Mouse (Mus musculus): ENCODE results near the gene Apold1. TPM values are rescaled to one million over a fixed set of nuclear protein-coding genes. Genes with fewer than 3 reads are reported as not detected.
A peak's percentile ranks its signal among the peaks of the same experiment; 100 is the strongest.

The Apold1 gene
- polyA plus RNA-seq, 1 experiment, result not detected

GRCm38 (mm10) chr6:135011048-135011733 is 29.7 kb downstream of the Apold1 start, which contains the start of gene Ddx47:
Gene Ddx47, plus strand, starts transcription at chr6:135011612.
- Histone ChIP-seq H3K4me1 (ENCODE audit: control insufficient read depth, insufficient read depth, low read length) (no peaks in the 10 kb centered on the region), H3K4me3 (ENCODE audit: insufficient read depth, low read depth, low read length) (peak within 1 kb of the TSS; percentile 69), H3K27ac (ENCODE audit: insufficient read depth, low read depth, low read length) (peak within 1 kb of the TSS; percentile 35; the same call in 1 of the 2 replicates)
- TF ChIP-seq POLR2A (IDR thresholded peaks at IDR 0.05; ENCODE audit: insufficient read depth, low read depth, low read length) (peak; percentile 41; the same call in 1 of the 2 replicates), CTCF (IDR thresholded peaks at IDR 0.05; ENCODE audit: insufficient read depth, low read depth, low read length) (peak; percentile 99)
- 6% methylated on average over 19 of the region's 19 CpGs for WGBS

GRCm38 (mm10) chr6:135011734-135012116 is 30.2 kb downstream of the Apold1 start:
- peak overlapping the region; percentile 69 for H3K4me3 ChIP-seq (ENCODE audit: insufficient read depth, low read depth, low read length)
- no peaks in the 10 kb centered on the region for H3K4me1 ChIP-seq (ENCODE audit: control insufficient read depth, insufficient read depth, low read length)
- TF ChIP-seq POLR2A (IDR thresholded peaks at IDR 0.05; ENCODE audit: insufficient read depth, low read depth, low read length) (no peak), CTCF (IDR thresholded peaks at IDR 0.05; ENCODE audit: insufficient read depth, low read depth, low read length) (no peak)
- H3K27ac ChIP-seq (ENCODE audit: insufficient read depth, low read depth, low read length), result peak overlapping the region; percentile 35; the same call in 1 of the 2 replicates
- WGBS, result 2% methylated on average over 14 of the region's 14 CpGs

- H3K27ac ChIP-seq (ENCODE audit: insufficient read depth, low read depth, low read length), result no peak overlapping the region
- 93% methylated on average over 11 of the region's 11 CpGs for WGBS
- no peaks in the 10 kb centered on the region for H3K4me1 ChIP-seq (ENCODE audit: control insufficient read depth, insufficient read depth, low read length)
- no peak for TF ChIP-seq CTCF (IDR thresholded peaks at IDR 0.05; ENCODE audit: insufficient read depth, low read depth, low read length)
- no peak for TF ChIP-seq POLR2A (IDR thresholded peaks at IDR 0.05; ENCODE audit: insufficient read depth, low read depth, low read length)
- H3K4me3 ChIP-seq (ENCODE audit: insufficient read depth, low read depth, low read length), result no peak overlapping the region
These were observed 35.7 kb downstream of the Apold1 start for GRCm38 (mm10) chr6:135017211-135017610.

GRCm38 (mm10) chr6:135019564-135019963 is 38.0 kb downstream of the Apold1 start:
- WGBS, result 80% methylated on average over 10 of the region's 10 CpGs
- no peaks in the 10 kb centered on the region for H3K4me1 ChIP-seq (ENCODE audit: control insufficient read depth, insufficient read depth, low read length)
- H3K4me3 ChIP-seq (ENCODE audit: insufficient read depth, low read depth, low read length), result no peak overlapping the region
- TF ChIP-seq POLR2A (IDR thresholded peaks at IDR 0.05; ENCODE audit: insufficient read depth, low read depth, low read length) (no peak), CTCF (IDR thresholded peaks at IDR 0.05; ENCODE audit: insufficient read depth, low read depth, low read length) (no peak)
- no peak overlapping the region for H3K27ac ChIP-seq (ENCODE audit: insufficient read depth, low read depth, low read length)

GRCm38 (mm10) chr6:135021633-135022032 is 40.1 kb downstream of the Apold1 start:
- H3K27ac ChIP-seq (ENCODE audit: insufficient read depth, low read depth, low read length), result no peak overlapping the region
- no peak for TF ChIP-seq CTCF (IDR thresholded peaks at IDR 0.05; ENCODE audit: insufficient read depth, low read depth, low read length)
- no peak for TF ChIP-seq POLR2A (IDR thresholded peaks at IDR 0.05; ENCODE audit: insufficient read depth, low read depth, low read length)
- WGBS, result 91% methylated on average over 3 of the region's 3 CpGs

GRCm38 (mm10) chr6:135023379-135023778 is 41.9 kb downstream of the Apold1 start:
- Histone ChIP-seq H3K4me3 (ENCODE audit: insufficient read depth, low read depth, low read length) (no peak overlapping the region), H3K4me1 (ENCODE audit: control insufficient read depth, insufficient read depth, low read length) (no peaks in the 10 kb centered on the region), H3K27ac (ENCODE audit: insufficient read depth, low read depth, low read length) (no peak overlapping the region)
- TF ChIP-seq POLR2A (IDR thresholded peaks at IDR 0.05; ENCODE audit: insufficient read depth, low read depth, low read length), result no peak
- TF ChIP-seq CTCF (IDR thresholded peaks at IDR 0.05; ENCODE audit: insufficient read depth, low read depth, low read length), result no peak
- WGBS, result 94% methylated on average over 14 of the region's 14 CpGs

More at GRCm38 (mm10) chr6:135021633-135022032, 40.1 kb downstream of the Apold1 start:
- Histone ChIP-seq H3K4me3 (ENCODE audit: insufficient read depth, low read depth, low read length) (no peak overlapping the region), H3K4me1 (ENCODE audit: control insufficient read depth, insufficient read depth, low read length) (no peaks in the 10 kb centered on the region)

- TF ChIP-seq CTCF (IDR thresholded peaks at IDR 0.05; ENCODE audit: insufficient read depth, low read depth, low read length), result no peak
- no peak for TF ChIP-seq POLR2A (IDR thresholded peaks at IDR 0.05; ENCODE audit: insufficient read depth, low read depth, low read length)
- Histone ChIP-seq H3K4me1 (ENCODE audit: control insufficient read depth, insufficient read depth, low read length) (no peaks in the 10 kb centered on the region), H3K27ac (ENCODE audit: insufficient read depth, low read depth, low read length) (no peak overlapping the region), H3K4me3 (ENCODE audit: insufficient read depth, low read depth, low read length) (no peak overlapping the region)
- WGBS, result 86% methylated on average over 1 of the region's 1 CpGs
These were observed 43.4 kb downstream of the Apold1 start for GRCm38 (mm10) chr6:135024781-135025420.

- WGBS, result 14% methylated on average over 3 of the region's 3 CpGs
- H3K4me1 ChIP-seq (ENCODE audit: control insufficient read depth, insufficient read depth, low read length), result no peaks in the 10 kb centered on the region
- no peak overlapping the region for H3K4me3 ChIP-seq (ENCODE audit: insufficient read depth, low read depth, low read length)
- no peak overlapping the region for H3K27ac ChIP-seq (ENCODE audit: insufficient read depth, low read depth, low read length)
- TF ChIP-seq POLR2A (IDR thresholded peaks at IDR 0.05; ENCODE audit: insufficient read depth, low read depth, low read length) (no peak), CTCF (IDR thresholded peaks at IDR 0.05; ENCODE audit: insufficient read depth, low read depth, low read length) (no peak)
These were observed 44.7 kb downstream of the Apold1 start for GRCm38 (mm10) chr6:135026232-135026631.

GRCm38 (mm10) chr6:135026755-135027154 is 45.2 kb downstream of the Apold1 start:
- Histone ChIP-seq H3K4me3 (ENCODE audit: insufficient read depth, low read depth, low read length) (no peak overlapping the region), H3K27ac (ENCODE audit: insufficient read depth, low read depth, low read length) (no peak overlapping the region), H3K4me1 (ENCODE audit: control insufficient read depth, insufficient read depth, low read length) (no peaks in the 10 kb centered on the region)
- TF ChIP-seq POLR2A (IDR thresholded peaks at IDR 0.05; ENCODE audit: insufficient read depth, low read depth, low read length) (no peak), CTCF (IDR thresholded peaks at IDR 0.05; ENCODE audit: insufficient read depth, low read depth, low read length) (no peak)
- 83% methylated on average over 2 of the region's 2 CpGs for WGBS
